17 mouse cellular contexts compared by ENCODE assay signal in genomic region chr4:111579115-111579862, GRCm38 (mm10).
A peak's percentile ranks its signal among the peaks of the same experiment; 100 is the strongest.
DNase-seq lines count a peak whose midpoint lies in the region; ATAC-seq and TF ChIP-seq lines count a peak whose summit lies in the region.
"Had no signal": no experiment of that assay in that cellular context is flagged by ENCODE, and none has a peak within 500 bp of the region (broad histone marks: within the 10 kb centered on the region; RNA-seq: fewer than 3 reads in every experiment).

No protein-coding gene starts in this region.

- ATAC-seq in hindbrain, embryonic 11.5 days (ENCODE audit: low FRiP score): no peak
- ATAC-seq in midbrain, embryonic 11.5 days (ENCODE audit: low FRiP score): peak; percentile 54
- no peak for ATAC-seq in midbrain, embryonic 14.5 days (ENCODE audit: low FRiP score, low TSS enrichment)
- ATAC-seq in forebrain, postnatal 0 days: peak; percentile 49
- ATAC-seq in monocyte, adult 5-6 weeks (replicated peaks; ENCODE audit: insufficient number of reproducible peaks, low FRiP score, low TSS enrichment, poor library complexity, severe bottlenecking): no peak
- ATAC-seq: liver, postnatal 0 days had no signal

- peak; percentile 17 for DNase-seq in hindbrain, embryonic 10.5 days (ENCODE audit: low spot score)
- DNase-seq in hindbrain, embryonic 11.5 days (ENCODE audit: low spot score): no peak
- DNase-seq in midbrain, embryonic 11.5 days (ENCODE audit: low spot score, missing footprints): no peak
- DNase-seq in midbrain, embryonic 14.5 days: no peak
- no peak for DNase-seq in forebrain, postnatal 0 days
- no peak for DNase-seq in kidney, postnatal 25 days
- no peak for DNase-seq in frontal cortex, adult 2 months (ENCODE audit: extremely low spot score in 1 of 2, low spot score in 1 of 2)
- DNase-seq: adrenal gland, adult 2 months; cerebellum, adult 11-12 months; gastrocnemius, postnatal 10 days; liver; liver, postnatal 0 days; lung, postnatal 14 days had no signal

- H3K9ac ChIP-seq in hindbrain, embryonic 11.5 days (ENCODE audit: low read depth, low read length): no peak overlapping the region
- no peak overlapping the region for H3K9ac ChIP-seq in midbrain, embryonic 11.5 days (ENCODE audit: low read length)
- no peak overlapping the region for H3K9ac ChIP-seq in midbrain, embryonic 14.5 days (replicated peaks; ENCODE audit: low read length)
- H3K9ac ChIP-seq in forebrain, postnatal 0 days: no peak overlapping the region
- H3K9ac ChIP-seq: liver, postnatal 0 days had no signal

- WGBS in hindbrain, embryonic 10.5 days: 38% methylated on average over 4 of the region's 4 CpGs
- WGBS in hindbrain, embryonic 11.5 days: 25% methylated on average over 4 of the region's 4 CpGs
- 49% methylated on average over 4 of the region's 4 CpGs for WGBS in midbrain, embryonic 11.5 days
- 46% methylated on average over 4 of the region's 4 CpGs for WGBS in midbrain, embryonic 14.5 days
- WGBS in forebrain, postnatal 0 days: 16% methylated on average over 4 of the region's 4 CpGs

- H3K36me3 ChIP-seq in hindbrain, embryonic 10.5 days: no peaks in the 10 kb centered on the region
- H3K36me3 ChIP-seq in hindbrain, embryonic 11.5 days (ENCODE audit: control insufficient read depth, insufficient read depth, low read length): no peaks in the 10 kb centered on the region
- no peaks in the 10 kb centered on the region for H3K36me3 ChIP-seq in midbrain, embryonic 11.5 days (ENCODE audit: control insufficient read depth, insufficient read depth, low read length)
- no peaks in the 10 kb centered on the region for H3K36me3 ChIP-seq in midbrain, embryonic 14.5 days (ENCODE audit: control insufficient read depth, insufficient read depth, low read length)
- H3K36me3 ChIP-seq in forebrain, postnatal 0 days (ENCODE audit: insufficient read depth): no peaks in the 10 kb centered on the region

- peaks cover 14% of the 10 kb centered on the region for H3K4me1 ChIP-seq in hindbrain, embryonic 10.5 days (replicated peaks)
- no peaks in the 10 kb centered on the region for H3K4me1 ChIP-seq in hindbrain, embryonic 11.5 days (replicated peaks; ENCODE audit: control insufficient read depth, insufficient read depth, low read length)
- H3K4me1 ChIP-seq in midbrain, embryonic 11.5 days (ENCODE audit: control insufficient read depth, insufficient read depth, low read length): 0 out of 2 replicates have a peak, but pooled peaks cover 4% of the 10 kb centered on the region
- H3K4me1 ChIP-seq in midbrain, embryonic 14.5 days (ENCODE audit: control insufficient read depth, insufficient read depth, low read length): no peaks in the 10 kb centered on the region
- H3K4me1 ChIP-seq in forebrain, postnatal 0 days (ENCODE audit: insufficient read depth): peaks cover 20% of the 10 kb centered on the region
- H3K4me1 ChIP-seq: megakaryocyte, embryonic 14.5 days had no signal

- no peaks in the 10 kb centered on the region for H3K27me3 ChIP-seq in hindbrain, embryonic 10.5 days (ENCODE audit: insufficient read depth, poor library complexity, severe bottlenecking)
- H3K27me3 ChIP-seq in hindbrain, embryonic 11.5 days (ENCODE audit: control insufficient read depth, insufficient read depth, low read length): no peaks in the 10 kb centered on the region
- H3K27me3 ChIP-seq in midbrain, embryonic 11.5 days (ENCODE audit: control insufficient read depth, insufficient read depth, low read length): no peaks in the 10 kb centered on the region
- no peaks in the 10 kb centered on the region for H3K27me3 ChIP-seq in midbrain, embryonic 14.5 days (ENCODE audit: control insufficient read depth, insufficient read depth, low read length)
- H3K27me3 ChIP-seq in forebrain, postnatal 0 days (ENCODE audit: insufficient read depth, low read length): no peaks in the 10 kb centered on the region
- H3K27me3 ChIP-seq: CH12.LX; megakaryocyte, embryonic 14.5 days had no signal

- H3K27ac ChIP-seq in hindbrain, embryonic 10.5 days: no peak overlapping the region
- no peak overlapping the region for H3K27ac ChIP-seq in hindbrain, embryonic 11.5 days (ENCODE audit: low read depth, low read length)
- H3K27ac ChIP-seq in midbrain, embryonic 11.5 days (ENCODE audit: low read depth, low read length): no peak overlapping the region
- H3K27ac ChIP-seq in midbrain, embryonic 14.5 days (replicated peaks; ENCODE audit: low read depth, low read length): no peak overlapping the region
- H3K27ac ChIP-seq in forebrain, postnatal 0 days (ENCODE audit: low read depth, low read length): peak overlapping the region; percentile 35
- H3K27ac ChIP-seq: kidney, postnatal 0 days had no signal

- no peaks in the 10 kb centered on the region for H3K9me3 ChIP-seq in hindbrain, embryonic 10.5 days
- no peaks in the 10 kb centered on the region for H3K9me3 ChIP-seq in hindbrain, embryonic 11.5 days (ENCODE audit: control insufficient read depth, low read length)
- H3K9me3 ChIP-seq in midbrain, embryonic 11.5 days (ENCODE audit: control insufficient read depth, low read length): no peaks in the 10 kb centered on the region
- no peaks in the 10 kb centered on the region for H3K9me3 ChIP-seq in midbrain, embryonic 14.5 days (ENCODE audit: control insufficient read depth, low read length)
- H3K9me3 ChIP-seq in forebrain, postnatal 0 days (ENCODE audit: low read length): no peaks in the 10 kb centered on the region
- H3K9me3 ChIP-seq: megakaryocyte, embryonic 14.5 days had no signal

- no peak for TF ChIP-seq CTCF in forebrain, postnatal 0 days (IDR thresholded peaks at IDR 0.05; ENCODE audit: low read depth)

- H3K4me3 ChIP-seq in hindbrain, embryonic 10.5 days: no peak overlapping the region
- H3K4me3 ChIP-seq in hindbrain, embryonic 11.5 days (ENCODE audit: low read depth, low read length): no peak overlapping the region
- H3K4me3 ChIP-seq in midbrain, embryonic 11.5 days (ENCODE audit: low read depth, low read length): no peak overlapping the region
- H3K4me3 ChIP-seq in midbrain, embryonic 14.5 days (replicated peaks; ENCODE audit: low read depth, low read length): no peak overlapping the region
- H3K4me3 ChIP-seq in forebrain, postnatal 0 days (ENCODE audit: low read depth, low read length): no peak overlapping the region
- H3K4me3 ChIP-seq: megakaryocyte, embryonic 14.5 days had no signal

- no peak overlapping the region for H3K4me2 ChIP-seq in hindbrain, embryonic 11.5 days (replicated peaks; ENCODE audit: low read depth, low read length)
- H3K4me2 ChIP-seq in midbrain, embryonic 11.5 days: no peak overlapping the region
- no peak overlapping the region for H3K4me2 ChIP-seq in midbrain, embryonic 14.5 days (ENCODE audit: low read length)
- no peak overlapping the region for H3K4me2 ChIP-seq in forebrain, postnatal 0 days (ENCODE audit: low read depth)

Comparison
In these comparisons a context has a peak if more than half of its experiments do, and no peak if none do; other contexts are left out.
1. ATAC-seq: peak in midbrain, embryonic 11.5 days (single experiment) and forebrain, postnatal 0 days (single experiment); none in hindbrain, embryonic 11.5 days (single experiment), midbrain, embryonic 14.5 days (single experiment) and monocyte, adult 5-6 weeks (single experiment).